Mouse (Mus musculus): ENCODE results near the gene Xpot.

Gene Xpot

GRCm38 (mm10) chr10:121576372-121576771, 49.8 kb downstream of the Xpot start:
- no peak for DNase-seq (ENCODE audit: low read depth, low spot score)

GRCm38 (mm10) chr10:121571511-121572147, 54.5 kb downstream of the Xpot start:
- no peak for DNase-seq (ENCODE audit: low read depth, low spot score)

GRCm38 (mm10) chr10:121571031-121571430, 55.1 kb downstream of the Xpot start:
- DNase-seq (ENCODE audit: low read depth, low spot score), result no peak

GRCm38 (mm10) chr10:121569796-121570195, 56.3 kb downstream of the Xpot start:
- DNase-seq (ENCODE audit: low read depth, low spot score), result no peak

- DNase-seq (ENCODE audit: low read depth, low spot score), result no peak
These were observed 57.0 kb downstream of the Xpot start for GRCm38 (mm10) chr10:121569001-121569589.

- no peak for DNase-seq (ENCODE audit: low read depth, low spot score)
These were observed 57.6 kb downstream of the Xpot start for GRCm38 (mm10) chr10:121568534-121568933.

GRCm38 (mm10) chr10:121568026-121568425, 58.1 kb downstream of the Xpot start:
- no peak for DNase-seq (ENCODE audit: low read depth, low spot score)

- no peak for DNase-seq (ENCODE audit: low read depth, low spot score)
These were observed 61.7 kb downstream of the Xpot start for GRCm38 (mm10) chr10:121564447-121564846.

- DNase-seq (ENCODE audit: low read depth, low spot score), result no peak
These were observed 67.9 kb downstream of the Xpot start for GRCm38 (mm10) chr10:121558231-121558630.

GRCm38 (mm10) chr10:121556263-121556662, 69.9 kb downstream of the Xpot start:
- DNase-seq (ENCODE audit: low read depth, low spot score), result no peak

GRCm38 (mm10) chr10:121550334-121550733, 75.8 kb downstream of the Xpot start:
- no peak for DNase-seq (ENCODE audit: low read depth, low spot score)

GRCm38 (mm10) chr10:121549670-121550069, 76.5 kb downstream of the Xpot start:
- DNase-seq (ENCODE audit: low read depth, low spot score), result no peak

GRCm38 (mm10) chr10:121547162-121547561, 79.0 kb downstream of the Xpot start:
- DNase-seq (ENCODE audit: low read depth, low spot score), result no peak

GRCm38 (mm10) chr10:121543577-121543976, 82.6 kb downstream of the Xpot start:
- DNase-seq (ENCODE audit: low read depth, low spot score), result no peak

GRCm38 (mm10) chr10:121542156-121542555, 84.0 kb downstream of the Xpot start:
- DNase-seq (ENCODE audit: low read depth, low spot score), result no peak
